Mouse (Mus musculus) lung, embryonic 14.5 days (tissue): ENCODE measurements around the gene Ranbp1. TPM values are rescaled to one million over a fixed set of nuclear protein-coding genes. Genes with fewer than 3 reads are reported as not detected.

ENCODE experiments used
- ATAC-seq: fragments of 200-750 bp; cut with Nextera tagmentation; 2 replicates; pipeline ENCODE4 v1.8.0; 2017; ENCODE audit warnings: mild to moderate bottlenecking, moderate TSS enrichment, moderate library complexity; ENCODE audit not compliant: insufficient read depth
- DNase-seq: peaks from one replicate; pipeline ENCODE4 v3.0.0-alpha.2; 2015
- H3K27ac ChIP-seq: fragments of 300-500 bp; sonication (generic); 2 replicates; pipeline ENCODE4 v1.5.1; 2014; ENCODE audit warnings: low read depth, mild to moderate bottlenecking, moderate library complexity
- H3K27me3 ChIP-seq: fragments of 300-500 bp; sonication (generic); 2 replicates; pipeline ENCODE4 v1.6.1; 2014; ENCODE audit warnings: low read length, control low read depth; ENCODE audit not compliant: insufficient read depth
- H3K36me3 ChIP-seq: fragments of 300-500 bp; sonication (generic); 2 replicates; pipeline ENCODE4 v1.6.1; 2014; ENCODE audit warnings: control low read depth; ENCODE audit not compliant: insufficient read depth
- H3K4me1 ChIP-seq: fragments of 300-500 bp; sonication (generic); 2 replicates; pipeline ENCODE4 v1.6.1; 2014; ENCODE audit warnings: antibody characterized with exemption, control low read depth; ENCODE audit not compliant: insufficient read depth
- H3K4me2 ChIP-seq: fragments of 300-500 bp; sonication (generic); 2 replicates; pipeline ENCODE4 v1.6.1; 2014; ENCODE audit warnings: mild to moderate bottlenecking
- H3K4me3 ChIP-seq: fragments of 300-500 bp; sonication (generic); 2 replicates; pipeline ENCODE4 v1.5.1; 2014; ENCODE audit warnings: low read depth, low read length
- H3K9ac ChIP-seq: fragments of 300-500 bp; sonication (generic); 2 replicates; pipeline ENCODE4 v1.6.1; 2014
- H3K9me3 ChIP-seq: fragments of 300-500 bp; sonication (generic); 2 replicates; pipeline ENCODE4 v1.6.1; 2016; ENCODE audit warnings: low read depth, low read length, control low read depth
- CTCF ChIP-seq: IDR thresholded peaks from 2 replicates; pipeline ENCODE4 v1.5.1; 2016; ENCODE audit warnings: antibody characterized with exemption, low read depth
- WGBS: fragments of 180-500 bp; shearing (Covaris S2); extraction: QIAGEN DNeasy Blood & Tissue Kit; methylation state at CpG from one replicate; pipeline ENCODE4 v1.1.7; 2014; 5-methylcytosine and 5-hydroxymethylcytosine counted together
- polyA plus RNA-seq: library from polyadenylated mRNA; unstranded; fragments of >200 nt; fragmentation: Nextera tagmentation; extraction: Ambion mirVana; gene quantifications from 2 replicates; pipeline ENCODE4 v1.2.1, GENCODE M21; 2014

Gene Ranbp1
- polyA plus RNA-seq, 1 experiment from 2014 or later = 776 TPM

DNA sequence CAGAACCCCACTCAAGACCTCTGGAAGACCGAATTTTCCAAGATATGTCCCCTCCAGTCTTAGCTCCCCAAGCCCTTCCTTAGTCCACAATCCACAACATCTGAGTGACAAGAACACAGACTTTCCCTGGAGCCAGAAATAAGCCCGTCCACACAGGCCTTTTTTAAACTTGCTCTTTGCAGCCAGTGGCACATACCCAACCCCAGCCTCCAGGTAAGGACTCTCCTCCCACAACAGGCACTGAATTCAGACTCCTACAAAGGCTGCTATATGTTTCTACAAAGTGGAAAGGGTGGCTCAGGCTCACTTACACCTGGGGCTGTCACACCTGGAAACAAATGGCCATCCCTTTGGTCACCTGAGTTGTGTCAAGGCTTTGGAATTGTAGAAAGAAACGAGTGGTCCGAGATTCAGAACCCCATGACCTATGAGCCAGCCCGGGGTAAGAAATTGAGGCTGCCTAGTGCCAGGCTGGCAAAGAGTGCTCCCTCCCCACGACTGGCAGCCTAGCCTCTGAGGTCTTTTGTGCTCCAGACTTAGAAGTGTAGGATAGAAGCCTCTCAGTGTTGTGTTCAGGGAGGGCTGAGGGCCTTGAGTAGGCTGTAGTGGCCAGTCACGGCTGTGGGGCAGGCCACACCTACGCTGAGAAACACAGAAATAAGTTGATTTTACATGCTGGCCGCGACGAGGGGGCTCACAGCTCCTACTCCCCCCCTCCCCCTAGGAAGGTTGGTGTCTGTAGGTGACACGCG, 14.4 kb downstream of the Ranbp1 start:
- Histone ChIP-seq H3K9me3 (no peaks in the 10 kb centered on the region), H3K9ac (peak overlapping the region; percentile 86), H3K27ac (peak overlapping the region; percentile 89; the same call in 1 of the 2 replicates), H3K27me3 (no peaks in the 10 kb centered on the region), H3K4me1 (peaks cover 8% of the 10 kb centered on the region; the same call in 1 of the 2 replicates), H3K4me3 (peak overlapping the region; percentile 83), H3K36me3 (peaks cover 15% of the 10 kb centered on the region), H3K4me2 (peak overlapping the region; percentile 83)
- no peak for ATAC-seq
- WGBS = 12% methylated on average over 13 of the region's 13 CpGs
- no peak for DNase-seq
- no peak for TF ChIP-seq CTCF

DNA sequence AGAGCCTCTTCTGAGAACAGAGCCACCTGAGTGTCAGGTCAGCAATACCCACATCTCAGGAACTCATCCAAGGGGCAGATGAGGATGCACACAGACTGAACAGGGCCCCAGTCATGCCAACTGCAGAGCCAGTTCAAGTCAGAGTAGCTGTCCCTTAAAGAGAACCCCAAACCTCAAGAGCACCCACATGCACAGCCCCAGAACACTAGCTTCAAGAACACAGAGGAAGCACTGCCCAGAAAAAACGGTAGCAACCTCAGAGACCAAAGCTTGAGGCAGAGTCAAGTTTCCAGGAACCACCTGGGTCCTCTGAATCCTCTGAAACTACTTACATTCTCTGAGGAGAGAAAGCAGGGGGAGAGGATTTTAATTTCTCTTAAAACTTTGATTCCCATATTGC, 15.1 kb downstream of the Ranbp1 start:
- WGBS = 35% methylated on average over 1 of the region's 1 CpGs
- Histone ChIP-seq H3K9ac (peak overlapping the region; percentile 86), H3K9me3 (no peaks in the 10 kb centered on the region), H3K4me2 (peak overlapping the region; percentile 83), H3K4me3 (no peak overlapping the region), H3K36me3 (peaks cover 16% of the 10 kb centered on the region), H3K27me3 (no peaks in the 10 kb centered on the region), H3K4me1 (peaks cover 8% of the 10 kb centered on the region; the same call in 1 of the 2 replicates), H3K27ac (no peak overlapping the region)
- ATAC-seq = no peak
- no peak for DNase-seq
- no peak for TF ChIP-seq CTCF

DNA sequence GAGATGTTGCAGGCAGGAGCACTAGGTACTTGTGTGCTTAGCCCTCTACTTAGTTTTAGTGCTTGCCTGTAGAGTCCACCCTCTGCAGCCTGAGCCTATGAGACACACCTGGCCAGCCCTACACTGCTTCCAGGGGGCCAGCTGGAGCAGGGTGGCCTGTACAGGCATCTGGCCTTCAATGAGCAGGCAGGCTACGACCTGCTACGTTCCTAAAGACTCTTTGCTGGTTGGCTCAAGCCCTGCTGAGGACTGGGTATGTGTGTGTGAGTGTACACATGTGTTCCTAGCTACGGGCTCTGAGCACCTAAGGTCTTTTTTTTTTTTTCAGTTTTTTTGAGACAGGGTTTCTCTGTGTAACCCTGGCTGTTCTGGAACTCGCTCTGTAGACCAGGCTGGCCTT, 17.1 kb downstream of the Ranbp1 start:
- Histone ChIP-seq H3K4me3 (no peak overlapping the region), H3K27ac (no peak overlapping the region), H3K4me1 (peaks cover 8% of the 10 kb centered on the region; the same call in 1 of the 2 replicates), H3K36me3 (peaks cover 26% of the 10 kb centered on the region; the same call in 1 of the 2 replicates), H3K9me3 (no peaks in the 10 kb centered on the region), H3K4me2 (no peak overlapping the region), H3K9ac (no peak overlapping the region), H3K27me3 (no peaks in the 10 kb centered on the region)
- DNase-seq = no peak
- WGBS = 76% methylated on average over 4 of the region's 4 CpGs
- no peak for TF ChIP-seq CTCF
- ATAC-seq = no peak

DNA sequence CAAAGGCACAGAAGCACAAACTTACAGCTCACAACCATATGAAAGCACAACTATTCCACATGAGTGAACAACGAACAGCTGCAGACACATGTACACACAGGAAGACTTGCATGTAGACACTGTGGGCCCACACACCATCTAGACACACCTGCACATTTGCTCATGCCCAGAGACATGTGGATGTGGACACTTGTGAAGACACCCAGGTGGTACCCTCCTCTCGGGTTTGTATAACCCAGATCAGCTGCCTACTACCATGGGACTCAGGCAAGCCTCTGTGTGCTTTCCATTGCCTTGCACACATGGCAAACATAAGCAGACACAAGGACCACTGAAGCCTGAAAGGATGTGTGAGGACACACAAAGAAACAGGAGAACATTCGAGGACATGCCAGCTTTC, 17.5 kb downstream of the Ranbp1 start:
- Histone ChIP-seq H3K4me2 (no peak overlapping the region), H3K36me3 (peaks cover 31% of the 10 kb centered on the region; the same call in 1 of the 2 replicates), H3K27me3 (no peaks in the 10 kb centered on the region), H3K4me3 (no peak overlapping the region), H3K27ac (no peak overlapping the region), H3K4me1 (peaks cover 8% of the 10 kb centered on the region; the same call in 1 of the 2 replicates), H3K9me3 (no peaks in the 10 kb centered on the region), H3K9ac (no peak overlapping the region)
- 84% methylated on average over 3 of the region's 3 CpGs for WGBS
- DNase-seq = no peak
- no peak for TF ChIP-seq CTCF
- ATAC-seq = no peak

DNA sequence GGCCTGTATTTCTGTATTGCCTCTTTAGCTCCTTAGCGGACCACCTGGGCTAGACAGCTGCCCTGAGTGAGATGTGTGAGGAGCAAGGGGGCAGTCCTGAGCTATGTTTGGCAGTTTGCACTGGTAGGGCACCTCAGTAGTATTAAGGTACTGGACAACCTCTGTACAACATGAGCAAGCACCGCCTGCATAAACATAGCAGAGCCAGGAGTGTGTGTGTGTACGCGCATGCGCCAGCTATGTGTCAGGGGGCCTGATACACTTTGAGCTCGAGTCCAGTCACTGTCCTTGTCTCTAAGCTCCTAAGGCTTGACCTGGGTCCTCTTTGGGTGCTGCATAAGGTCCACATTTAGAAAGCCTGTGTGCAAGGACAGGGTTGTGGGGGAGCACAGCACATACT, 17.9 kb downstream of the Ranbp1 start:
- Histone ChIP-seq H3K4me2 (no peak overlapping the region), H3K9ac (no peak overlapping the region), H3K36me3 (peaks cover 35% of the 10 kb centered on the region; the same call in 1 of the 2 replicates), H3K4me3 (no peak overlapping the region), H3K4me1 (peaks cover 8% of the 10 kb centered on the region; the same call in 1 of the 2 replicates), H3K27me3 (no peaks in the 10 kb centered on the region), H3K9me3 (no peaks in the 10 kb centered on the region), H3K27ac (no peak overlapping the region)
- 82% methylated on average over 6 of the region's 6 CpGs for WGBS
- no peak for TF ChIP-seq CTCF
- no peak for ATAC-seq
- DNase-seq = no peak

DNA sequence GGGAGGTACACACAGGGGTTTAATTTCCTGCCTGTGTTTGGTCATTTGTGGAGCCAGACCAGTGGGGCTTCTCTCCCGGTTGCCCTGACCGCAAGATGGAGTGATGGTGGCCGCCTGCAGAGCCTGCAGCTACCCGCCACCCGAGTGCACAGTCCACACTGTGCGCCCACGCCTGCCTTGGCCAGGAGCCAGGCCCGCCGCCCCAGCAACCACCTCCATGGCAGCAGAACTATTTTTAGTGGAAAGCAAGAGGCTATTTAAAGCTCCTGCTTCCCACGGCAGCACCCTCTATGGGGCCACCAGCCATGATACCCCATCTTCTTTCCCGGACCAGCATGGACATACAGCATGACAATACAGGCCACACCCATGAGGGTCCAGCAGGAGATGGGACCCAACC, 18.9 kb downstream of the Ranbp1 start:
- Histone ChIP-seq H3K4me3 (no peak overlapping the region), H3K9ac (no peak overlapping the region; the same call in 1 of the 2 replicates), H3K27me3 (no peaks in the 10 kb centered on the region), H3K4me1 (peaks cover 8% of the 10 kb centered on the region; the same call in 1 of the 2 replicates), H3K27ac (no peak overlapping the region), H3K9me3 (no peaks in the 10 kb centered on the region), H3K36me3 (peaks cover 45% of the 10 kb centered on the region), H3K4me2 (0 out of 2 replicates have a peak overlapping the region, but pooled peaks have one; percentile 5)
- 55% methylated on average over 11 of the region's 11 CpGs for WGBS
- no peak for TF ChIP-seq CTCF
- ATAC-seq (peak; percentile 26; the same call in 1 of the 2 replicates), DNase-seq (no peak)

DNA sequence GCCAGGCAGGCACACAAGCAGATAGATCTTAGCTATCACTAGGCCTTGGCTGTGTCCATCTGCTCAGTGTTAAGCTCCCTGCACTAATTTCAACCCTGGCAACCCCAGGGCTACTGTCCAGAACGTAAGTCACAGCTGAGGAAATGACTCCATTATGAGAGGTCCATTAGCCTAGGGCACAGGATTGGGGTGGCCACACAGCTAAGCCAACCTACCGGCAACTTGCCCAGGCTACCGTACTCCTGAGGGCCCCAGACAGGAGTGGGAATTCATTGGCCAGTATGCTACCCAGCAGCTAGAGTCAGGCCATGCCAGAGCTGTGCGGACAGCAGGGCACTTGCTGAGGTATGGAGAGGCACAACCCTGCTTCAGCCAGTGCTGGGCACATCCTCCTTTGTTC, 19.7 kb downstream of the Ranbp1 start:
- ATAC-seq (no peak), DNase-seq (no peak)
- H3K4me2 ChIP-seq = no peak overlapping the region
- H3K4me1 ChIP-seq = peaks cover 4% of the 10 kb centered on the region; the same call in 1 of the 2 replicates
- H3K9me3 ChIP-seq = no peaks in the 10 kb centered on the region
- peaks cover 52% of the 10 kb centered on the region for H3K36me3 ChIP-seq
- no peak overlapping the region for H3K9ac ChIP-seq
- WGBS = 94% methylated on average over 4 of the region's 4 CpGs
- H3K4me3 ChIP-seq = no peak overlapping the region
- H3K27me3 ChIP-seq = no peaks in the 10 kb centered on the region
- no peak overlapping the region for H3K27ac ChIP-seq
- no peak for TF ChIP-seq CTCF
